Comparison of ENCODE assay signal across 9 mouse cellular contexts in genomic region chr6:65584870-65585332, GRCm38 (mm10). TPM values are rescaled to one million over a fixed set of nuclear protein-coding genes. Genes with fewer than 3 reads are reported as not detected.
DNase-seq lines count a peak whose midpoint lies in the region; ATAC-seq lines count a peak whose summit lies in the region.
"Had no signal": no experiment of that assay in that cellular context is flagged by ENCODE, and none has a peak within 500 bp of the region (broad histone marks: within the 10 kb centered on the region; RNA-seq: fewer than 3 reads in every experiment).

No protein-coding gene starts in this region.

- H3K36me3 ChIP-seq in hindbrain, embryonic 13.5 days = no peaks in the 10 kb centered on the region
- H3K36me3 ChIP-seq in hindbrain, embryonic 10.5 days = no peaks in the 10 kb centered on the region

- H3K27ac ChIP-seq in hindbrain, embryonic 13.5 days = no peak overlapping the region
- H3K27ac ChIP-seq in hindbrain, embryonic 10.5 days = no peak overlapping the region

- no peak overlapping the region for H3K4me2 ChIP-seq in hindbrain, embryonic 13.5 days

- no peaks in the 10 kb centered on the region for H3K27me3 ChIP-seq in hindbrain, embryonic 13.5 days
- H3K27me3 ChIP-seq in hindbrain, embryonic 10.5 days (ENCODE audit: insufficient read depth, poor library complexity, severe bottlenecking) = no peaks in the 10 kb centered on the region
- H3K27me3 ChIP-seq: Patski had no signal

- no peak for DNase-seq in hindbrain, embryonic 10.5 days (ENCODE audit: low spot score)
- DNase-seq in heart, adult 11 months = peak; percentile 93
- peak; percentile 53 to 78 for DNase-seq in layer of hippocampus, adult 18-20 months (ENCODE audit: low spot score in 2 of 2)
- peak; percentile 79 for DNase-seq in lung, postnatal 25 days (ENCODE audit: low spot score)
- no peak for DNase-seq in T-cell, adult 2 months (ENCODE audit: low spot score)
- DNase-seq in thymus, postnatal 36 days = no peak

- H3K4me3 ChIP-seq in hindbrain, embryonic 13.5 days = no peak overlapping the region
- H3K4me3 ChIP-seq in hindbrain, embryonic 10.5 days = no peak overlapping the region

- H3K9me3 ChIP-seq in hindbrain, embryonic 13.5 days = no peaks in the 10 kb centered on the region
- H3K9me3 ChIP-seq in hindbrain, embryonic 10.5 days = no peaks in the 10 kb centered on the region

- 36% methylated on average over 4 of the region's 4 CpGs for WGBS in hindbrain, embryonic 13.5 days
- WGBS in hindbrain, embryonic 10.5 days = 51% methylated on average over 4 of the region's 4 CpGs

- H3K4me1 ChIP-seq in hindbrain, embryonic 13.5 days (replicated peaks) = no peaks in the 10 kb centered on the region
- H3K4me1 ChIP-seq in hindbrain, embryonic 10.5 days (replicated peaks) = no peaks in the 10 kb centered on the region

- H3K9ac ChIP-seq in hindbrain, embryonic 13.5 days = no peak overlapping the region

- ATAC-seq in hindbrain, embryonic 13.5 days (ENCODE audit: low FRiP score) = peak; percentile 54; the same call in 1 of the 2 replicates
- ATAC-seq in megakaryocyte-erythroid progenitor cell, adult 5-6 weeks (replicated peaks; ENCODE audit: low FRiP score, low TSS enrichment, poor library complexity, severe bottlenecking) = no peak
- ATAC-seq: Patski had no signal

RNA-seq across cellular contexts. Expression of gene Tnip3, which starts 59.8 kb away (rescaled TPM):
- polyA plus RNA-seq in hindbrain, embryonic 13.5 days (2015; fragmentation: Nextera tagmentation; extraction: Ambion mirVana) = not detected in 2 replicates
- not detected in 2 replicates for polyA plus RNA-seq in hindbrain, embryonic 10.5 days (2016; fragmentation: Nextera tagmentation; extraction: Ambion mirVana)
- not detected for total RNA-seq in layer of hippocampus, adult 18-20 months (2021)
- total RNA-seq in megakaryocyte-erythroid progenitor cell, adult 5-6 weeks (2014; fragmentation: Nextera tagmentation) = 7.1 TPM in 1 of 2 replicates, not detected in the other
- total RNA-seq in megakaryocyte-erythroid progenitor cell, adult 5-6 weeks (2017) = 4.3 and 8.8 TPM in 2 replicates

Comparison
In these comparisons a context has a peak if more than half of its experiments do, and no peak if none do; other contexts are left out.
1. DNase-seq: peak in heart, adult 11 months (single experiment), layer of hippocampus, adult 18-20 months (2 of 2) and lung, postnatal 25 days (single experiment); none in hindbrain, embryonic 10.5 days (single experiment), T-cell, adult 2 months (single experiment) and thymus, postnatal 36 days (0 of 2).